Mouse (Mus musculus) ES-Bruce4 (cell line): ENCODE measurements around the gene Hlx. TPM values are rescaled to one million over a fixed set of nuclear protein-coding genes. Genes with fewer than 3 reads are reported as not detected.
A peak's percentile ranks its signal among the peaks of the same experiment; 100 is the strongest.

ENCODE experiments used
- H3K27ac ChIP-seq: 2 replicates; pipeline ENCODE4 v1.5.1; 2012; ENCODE audit warnings: low read length, inconsistent platforms; ENCODE audit not compliant: insufficient read depth
- H3K27me3 ChIP-seq: 2 replicates; pipeline ENCODE4 v1.6.1; 2012; ENCODE audit warnings: mild to moderate bottlenecking, low read length, inconsistent platforms; ENCODE audit not compliant: control insufficient read depth, poor library complexity, insufficient read depth, severe bottlenecking
- H3K36me3 ChIP-seq: 2 replicates; pipeline ENCODE4 v1.6.1; 2012; ENCODE audit warnings: inconsistent platforms, mild to moderate bottlenecking, low read length, moderate library complexity; ENCODE audit not compliant: control insufficient read depth, poor library complexity, insufficient read depth, severe bottlenecking
- H3K4me1 ChIP-seq: one replicate; pipeline ENCODE4 v1.8.1; 2011; ENCODE audit warnings: low read length; ENCODE audit not compliant: control insufficient read depth, insufficient read depth
- H3K4me3 ChIP-seq: 2 replicates; pipeline ENCODE4 v1.5.1; 2011; ENCODE audit warnings: low read depth, mild to moderate bottlenecking, low read length
- H3K9ac ChIP-seq: 2 replicates; pipeline ENCODE4 v1.6.1; 2012; ENCODE audit warnings: low read depth, mild to moderate bottlenecking, inconsistent platforms; ENCODE audit not compliant: poor library complexity, severe bottlenecking
- H3K9me3 ChIP-seq: replicated peaks from 2 replicates; pipeline ENCODE4 v1.6.1; 2012; ENCODE audit warnings: mild to moderate bottlenecking, low read length, inconsistent platforms; ENCODE audit not compliant: control insufficient read depth, poor library complexity, insufficient read depth, severe bottlenecking
- CTCF ChIP-seq: IDR thresholded peaks from one replicate; pipeline ENCODE4 v1.8.1; 2011; ENCODE audit warnings: low read depth, low read length
- EP300 ChIP-seq: IDR thresholded peaks from 2 replicates; pipeline ENCODE4 v1.6.1; 2011; ENCODE audit warnings: low read depth, low read length; ENCODE audit not compliant: insufficient read depth
- POLR2A ChIP-seq: IDR thresholded peaks from one replicate; pipeline ENCODE4 v1.8.1; 2011; ENCODE audit warnings: low read length; ENCODE audit not compliant: insufficient read depth
- polyA plus RNA-seq: library from polyadenylated mRNA; stranded (reverse); fragments of >200 nt; gene quantifications from 2 replicates; pipeline ENCODE4 v1.2.4, GENCODE M21; 2011; ENCODE audit warnings: low read depth; ENCODE audit not compliant: missing spikeins, insufficient read depth, insufficient read length

Gene Hlx
- polyA plus RNA-seq, 1 experiment, result not detected

DNA sequence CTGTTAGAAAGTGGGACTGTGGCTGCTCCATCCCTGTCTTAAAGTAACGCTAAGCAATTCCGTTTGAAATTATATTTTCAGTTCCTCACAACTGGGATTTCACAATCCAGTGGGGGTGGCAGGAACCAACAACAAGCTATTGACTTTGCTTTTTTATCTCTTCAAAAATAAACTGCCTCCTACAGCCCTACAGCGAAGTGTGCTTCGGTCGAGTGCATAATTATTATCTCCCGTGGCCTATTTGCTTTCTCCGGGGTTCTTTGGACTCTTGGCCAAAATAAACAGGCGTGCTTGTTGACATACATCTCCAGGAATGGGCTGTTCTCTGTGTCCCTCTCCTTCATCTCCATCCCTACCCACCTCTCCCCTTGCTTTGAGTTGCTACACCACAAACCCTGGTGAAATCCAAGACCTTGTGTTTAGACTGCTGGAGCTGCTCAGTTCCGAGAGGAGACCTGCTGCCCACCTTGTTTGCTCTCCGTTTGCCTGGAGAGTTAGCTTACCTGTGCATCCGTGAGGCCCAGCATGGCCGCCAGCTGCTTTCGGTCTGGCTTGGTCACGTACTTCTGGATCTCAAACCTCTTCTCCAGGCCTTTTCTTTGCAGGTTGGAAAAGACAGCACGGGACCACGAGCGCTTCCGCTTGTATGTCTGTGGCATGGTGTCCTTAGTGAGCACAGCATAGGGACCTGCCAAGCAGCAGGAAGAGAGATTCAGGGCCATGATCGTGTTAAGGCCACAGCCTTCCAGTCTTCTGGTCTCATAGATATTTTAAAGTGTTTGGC, 2.9 kb downstream of the Hlx start:
- H3K27me3 ChIP-seq, result peaks cover 55% of the 10 kb centered on the region
- H3K9me3 ChIP-seq, result no peaks in the 10 kb centered on the region
- H3K36me3 ChIP-seq, result no peaks in the 10 kb centered on the region
- no peak overlapping the region for H3K27ac ChIP-seq
- no peak overlapping the region for H3K9ac ChIP-seq
- no peak overlapping the region for H3K4me3 ChIP-seq
- no peaks in the 10 kb centered on the region for H3K4me1 ChIP-seq
- no peak for TF ChIP-seq POLR2A
- no peak for TF ChIP-seq CTCF
- TF ChIP-seq EP300, result no peak

DNA sequence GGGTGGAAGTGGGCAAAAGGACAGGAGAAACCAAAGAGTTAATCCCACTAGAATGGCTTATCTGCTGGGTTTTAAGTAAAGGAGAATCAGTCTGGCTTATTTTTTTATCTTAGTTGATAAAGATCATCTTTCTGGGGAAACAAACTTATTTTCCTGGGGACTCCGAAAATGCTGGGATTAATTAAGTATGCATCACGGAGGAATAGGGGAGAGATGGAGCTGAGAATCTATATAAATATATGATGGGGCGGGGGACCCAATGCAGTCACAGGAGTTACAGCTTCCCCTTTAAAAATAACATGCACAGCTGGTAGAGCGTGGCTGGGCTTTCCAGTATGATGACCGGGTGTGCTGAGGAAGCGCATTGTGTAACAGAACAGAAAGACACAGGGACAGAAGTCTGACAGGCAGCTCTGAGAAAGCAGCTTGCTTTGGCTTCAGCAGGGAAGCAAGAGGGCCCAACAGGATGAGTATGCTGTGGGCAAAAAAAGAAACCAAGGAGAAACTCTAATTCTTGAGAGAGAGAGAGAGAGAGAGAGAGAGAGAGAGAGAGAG, 3.8 kb downstream of the Hlx start:
- no peak overlapping the region for H3K9ac ChIP-seq
- H3K4me1 ChIP-seq, result peaks cover 3% of the 10 kb centered on the region
- H3K27ac ChIP-seq, result no peak overlapping the region
- H3K4me3 ChIP-seq, result no peak overlapping the region
- no peaks in the 10 kb centered on the region for H3K9me3 ChIP-seq
- TF ChIP-seq POLR2A (no peak), CTCF (no peak), EP300 (no peak)
- no peaks in the 10 kb centered on the region for H3K36me3 ChIP-seq
- peaks cover 56% of the 10 kb centered on the region for H3K27me3 ChIP-seq

DNA sequence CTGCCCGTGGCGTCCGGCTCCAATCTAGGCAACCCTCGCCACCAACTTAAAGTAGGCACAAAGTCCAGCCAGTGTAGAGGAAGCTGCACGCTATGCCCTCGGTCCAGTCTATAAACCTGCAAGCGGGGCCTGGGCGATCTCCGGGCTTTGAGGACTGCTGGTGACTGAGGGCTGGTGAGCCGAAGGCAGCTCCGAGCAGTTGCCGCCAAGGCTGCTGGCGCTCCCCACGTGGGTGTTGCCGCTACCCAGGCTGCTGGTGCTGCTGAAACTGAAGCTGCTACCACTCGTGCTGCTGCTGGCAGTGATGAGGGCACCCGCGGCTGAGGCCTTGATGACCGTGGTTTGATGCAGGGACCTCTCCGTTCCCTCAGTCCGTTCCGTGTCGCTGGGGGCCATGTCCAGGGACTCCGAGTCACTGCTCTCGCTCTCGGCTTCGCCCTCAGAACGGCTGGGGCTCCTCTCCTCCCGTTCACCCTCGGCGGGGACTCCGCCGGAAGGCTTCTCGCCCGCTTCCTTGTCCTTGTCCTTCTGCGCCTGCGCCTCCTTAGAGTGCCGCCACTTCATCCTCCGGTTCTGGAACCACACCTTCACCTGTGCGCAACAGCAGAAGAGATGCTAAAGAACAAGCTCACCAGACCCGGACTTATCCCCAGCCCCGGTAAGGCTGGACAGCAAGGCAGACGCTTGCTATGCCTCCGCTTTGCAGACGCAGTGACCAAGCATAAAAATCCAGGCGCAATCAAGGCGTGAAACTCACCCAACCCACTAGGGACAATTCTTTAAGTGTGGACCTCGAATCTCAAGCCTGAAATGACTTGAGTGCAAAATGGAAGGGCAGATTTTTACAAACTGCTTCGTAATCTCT, 4.8 kb downstream of the Hlx start:
- no peak overlapping the region for H3K9ac ChIP-seq
- H3K27ac ChIP-seq, result no peak overlapping the region
- TF ChIP-seq POLR2A (no peak), CTCF (no peak), EP300 (no peak)

DNA sequence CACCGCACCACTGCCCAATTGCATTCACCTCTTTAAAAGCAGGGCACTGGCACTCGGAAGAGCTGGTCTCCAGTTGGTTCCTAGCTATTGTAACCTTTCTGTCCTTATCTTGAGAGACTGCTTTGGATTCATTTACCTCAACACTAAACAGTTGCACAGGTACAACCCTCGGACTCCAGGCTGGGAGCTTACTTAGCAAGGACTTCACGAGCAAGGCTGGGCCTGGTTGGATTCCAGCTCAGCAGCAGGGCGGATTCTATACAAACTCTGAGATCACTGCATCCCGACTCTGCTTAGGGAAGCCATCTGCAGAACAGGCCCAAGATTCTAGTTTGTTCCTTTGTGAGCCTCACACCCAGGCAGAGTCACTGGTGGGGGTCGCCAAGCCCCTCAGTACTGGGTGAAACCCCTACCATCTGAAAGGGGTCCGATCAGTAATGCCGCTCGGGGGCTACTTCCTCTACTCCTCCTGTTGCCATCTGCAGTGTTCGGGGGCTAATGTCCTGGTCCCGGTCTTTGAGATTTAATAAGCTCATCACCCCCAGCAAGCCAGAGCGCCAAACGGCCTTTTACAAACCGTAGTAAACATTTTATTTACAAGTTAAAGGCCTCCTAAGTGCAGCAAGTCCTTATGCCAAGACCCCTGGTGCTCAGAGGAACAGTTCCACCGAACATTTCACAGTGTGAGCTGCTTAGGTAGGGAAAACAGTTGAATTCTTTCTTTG, 5.7 kb downstream of the Hlx start:
- TF ChIP-seq POLR2A (no peak), CTCF (no peak), EP300 (no peak)
- Histone ChIP-seq H3K36me3 (no peaks in the 10 kb centered on the region), H3K4me3 (no peak overlapping the region), H3K27me3 (peaks cover 53% of the 10 kb centered on the region), H3K9ac (no peak overlapping the region), H3K9me3 (no peaks in the 10 kb centered on the region), H3K27ac (no peak overlapping the region), H3K4me1 (peaks cover 3% of the 10 kb centered on the region)

More for the DNA sequence above, 4.8 kb downstream of the Hlx start:
- Histone ChIP-seq H3K4me1 (peaks cover 3% of the 10 kb centered on the region), H3K9me3 (no peaks in the 10 kb centered on the region), H3K4me3 (peak overlapping the region; percentile 54), H3K27me3 (peaks cover 53% of the 10 kb centered on the region), H3K36me3 (no peaks in the 10 kb centered on the region)

DNA sequence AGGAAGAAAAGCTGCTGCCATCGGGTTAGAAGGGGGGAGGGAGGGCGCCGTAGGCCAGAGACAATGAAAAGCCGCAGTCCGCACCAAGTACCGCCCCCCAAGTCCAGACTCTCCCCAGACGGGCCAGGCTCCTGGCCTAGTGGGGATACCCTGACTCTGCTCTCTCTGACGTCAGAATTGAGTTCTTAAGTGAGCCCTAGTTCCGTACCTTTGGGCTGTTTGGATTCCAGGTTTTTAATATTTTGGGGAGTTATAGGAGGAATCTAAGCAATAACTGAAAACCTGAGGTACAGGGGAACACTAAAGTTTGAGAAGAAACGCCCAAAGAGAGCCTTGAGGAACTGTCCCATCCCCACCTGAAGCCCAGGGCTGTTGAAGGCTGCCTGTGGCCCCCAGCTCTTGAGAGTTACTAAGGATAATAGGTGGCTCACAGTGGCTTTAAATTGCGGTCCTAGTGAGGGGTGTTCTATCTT, 7.1 kb downstream of the Hlx start:
- Histone ChIP-seq H3K36me3 (no peaks in the 10 kb centered on the region), H3K4me1 (peaks cover 3% of the 10 kb centered on the region), H3K27me3 (peaks cover 50% of the 10 kb centered on the region), H3K9ac (no peak overlapping the region), H3K27ac (no peak overlapping the region), H3K9me3 (no peaks in the 10 kb centered on the region), H3K4me3 (no peak overlapping the region)
- no peak for TF ChIP-seq CTCF
- no peak for TF ChIP-seq POLR2A
- TF ChIP-seq EP300, result no peak
